Mouse (Mus musculus): Measurements from ENCODE around the gene Tanc1.
"Not testable (repeated sequence)": the region's sequence is repeated elsewhere in the genome, so short reads cannot be mapped to it uniquely, and the experiment has no call there.

The Tanc1 gene

GRCm38 (mm10) chr2:59828777-59829508, 217.1 kb downstream of the Tanc1 start:
- no peak for DNase-seq (ENCODE audit: low spot score)

- no peak for DNase-seq (ENCODE audit: low spot score)
Observed at GRCm38 (mm10) chr2:59829718-59830117, 217.9 kb downstream of the Tanc1 start.

- DNase-seq (ENCODE audit: low spot score) = no peak
Observed at GRCm38 (mm10) chr2:59830151-59830550, 218.3 kb downstream of the Tanc1 start.

GRCm38 (mm10) chr2:59830940-59831339, 219.1 kb downstream of the Tanc1 start:
- DNase-seq (ENCODE audit: low spot score) = no peak

GRCm38 (mm10) chr2:59831831-59832230, 220.0 kb downstream of the Tanc1 start:
- DNase-seq (ENCODE audit: low spot score) = no peak

GRCm38 (mm10) chr2:59838825-59839224, 227.0 kb downstream of the Tanc1 start:
- no peak for DNase-seq (ENCODE audit: low spot score)

- DNase-seq (ENCODE audit: low spot score) = no peak
Observed at GRCm38 (mm10) chr2:59839755-59840154, 227.9 kb downstream of the Tanc1 start.

DNA sequence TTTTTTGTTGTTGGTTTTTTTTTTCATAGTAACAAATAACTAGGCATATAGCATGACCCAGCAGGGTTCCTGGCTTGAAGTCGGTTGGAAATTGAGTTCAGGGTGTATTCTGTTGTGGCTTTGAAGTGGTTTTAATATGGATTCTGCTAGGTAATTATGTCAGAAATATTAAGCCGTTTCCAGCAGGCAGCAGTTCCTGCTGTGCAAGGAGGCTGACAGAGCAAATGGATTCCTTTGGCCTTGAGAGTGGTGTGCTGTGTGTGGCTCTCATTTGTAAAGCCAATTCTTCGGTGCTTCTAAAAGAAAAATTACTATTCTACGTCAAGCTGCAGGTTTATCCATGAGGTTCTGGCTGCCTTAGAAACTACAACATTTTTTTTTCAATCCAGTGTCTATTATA, 228.3 kb downstream of the Tanc1 start:
- no peak for DNase-seq (ENCODE audit: low spot score)

DNA sequence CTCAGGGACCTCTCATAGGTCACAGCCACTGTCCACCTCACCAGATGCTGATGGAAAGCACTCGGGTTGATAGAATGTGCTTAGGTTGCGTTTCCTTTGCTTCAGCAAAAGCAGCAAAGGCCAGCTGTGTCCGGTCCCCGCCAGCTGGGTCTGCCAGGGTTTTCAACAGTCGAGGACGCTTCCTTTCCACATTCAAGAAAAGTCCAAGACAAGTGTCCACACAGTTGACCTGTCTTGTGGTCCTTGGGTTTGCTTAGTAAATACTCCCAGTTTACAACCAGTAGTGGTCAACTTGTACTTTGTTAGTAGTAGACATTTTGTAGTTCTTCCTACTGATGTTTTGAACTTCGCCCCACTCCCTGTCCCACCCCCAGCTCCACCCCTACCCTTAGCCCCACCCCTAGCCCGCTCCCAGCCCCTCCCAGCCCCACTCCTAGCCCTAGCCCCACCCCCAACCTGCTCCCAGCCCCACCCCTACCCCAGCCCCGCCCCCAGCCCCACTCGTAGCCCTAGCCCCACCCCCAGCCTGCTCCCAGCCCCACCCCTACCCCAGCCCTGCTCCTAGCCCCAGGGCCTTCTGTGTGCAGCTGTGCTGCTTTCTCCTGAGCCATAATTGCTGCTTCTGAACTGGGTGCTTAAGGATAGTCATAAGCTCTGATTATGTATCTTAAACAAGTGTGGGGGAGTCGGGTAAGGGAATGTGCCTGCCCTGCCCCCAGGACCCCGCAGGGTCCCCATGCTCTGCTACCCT, 229.5 kb downstream of the Tanc1 start:
- no peak for DNase-seq (ENCODE audit: low spot score)

GRCm38 (mm10) chr2:59841944-59842343, 230.1 kb downstream of the Tanc1 start:
- no peak for DNase-seq (ENCODE audit: low spot score)

- no peak for DNase-seq (ENCODE audit: low spot score)
Observed at GRCm38 (mm10) chr2:59842556-59843008, 230.7 kb downstream of the Tanc1 start.

DNA sequence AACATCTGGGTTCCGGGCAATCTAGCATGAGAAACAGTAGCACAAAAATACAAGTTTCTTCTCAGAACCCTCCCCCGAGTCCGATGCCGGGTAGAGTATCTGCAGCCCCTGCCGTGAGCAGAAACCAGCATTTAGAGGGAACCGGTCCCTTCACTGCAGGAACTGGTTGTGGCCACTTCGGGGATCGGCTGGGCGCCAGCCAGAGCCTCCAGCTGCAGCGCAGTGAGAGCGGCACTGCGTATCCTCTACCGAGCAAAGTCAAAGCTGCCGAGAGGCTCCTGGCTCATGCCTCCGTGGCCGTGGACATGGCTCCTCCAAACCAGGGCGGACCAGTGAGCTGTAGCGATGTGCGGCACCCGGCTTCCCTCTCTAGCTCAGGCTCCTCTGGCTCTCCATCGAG, 231.3 kb downstream of the Tanc1 start:
- no peak for DNase-seq (ENCODE audit: low spot score)

DNA sequence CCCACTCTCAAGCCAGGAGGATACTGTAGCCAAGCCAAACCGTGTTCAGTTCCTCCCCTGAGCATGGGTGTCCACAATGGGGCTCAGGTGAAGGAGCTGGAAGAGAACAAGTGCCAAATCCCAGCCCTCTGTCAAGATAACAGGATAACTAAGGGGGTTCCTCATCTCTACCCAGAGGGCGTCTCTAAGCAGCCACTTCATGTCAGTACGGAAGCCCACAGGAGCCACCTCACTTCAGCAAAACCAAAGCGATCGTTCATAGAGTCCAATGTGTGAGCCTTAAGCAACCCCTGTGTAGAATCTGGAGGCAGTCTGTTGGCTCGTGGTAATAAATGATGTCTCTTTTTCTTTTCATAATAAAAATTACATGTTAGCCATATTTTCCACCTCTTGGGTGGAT, 232.0 kb downstream of the Tanc1 start:
- no peak for DNase-seq (ENCODE audit: low spot score)

DNA sequence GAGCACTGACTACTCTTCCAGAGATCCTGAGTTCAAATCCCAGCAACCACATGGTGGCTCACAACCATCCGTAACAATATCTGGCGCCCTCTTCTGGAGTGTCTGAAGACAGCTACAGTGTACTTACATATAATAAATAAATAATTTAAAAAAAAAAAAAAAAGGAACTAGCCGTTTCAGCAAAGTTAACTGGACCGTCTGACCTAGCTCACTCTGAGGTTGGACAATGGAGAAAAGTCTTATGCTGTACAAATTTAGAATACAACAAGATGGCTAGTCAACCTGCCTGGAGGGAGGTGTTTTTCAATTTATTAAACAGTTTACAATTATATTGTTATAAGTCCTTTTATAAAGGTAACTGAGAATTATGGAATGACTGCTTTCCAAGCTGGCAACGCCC, 240.0 kb downstream of the Tanc1 start:
- DNase-seq (ENCODE audit: low spot score) = not testable (repeated sequence)

DNA sequence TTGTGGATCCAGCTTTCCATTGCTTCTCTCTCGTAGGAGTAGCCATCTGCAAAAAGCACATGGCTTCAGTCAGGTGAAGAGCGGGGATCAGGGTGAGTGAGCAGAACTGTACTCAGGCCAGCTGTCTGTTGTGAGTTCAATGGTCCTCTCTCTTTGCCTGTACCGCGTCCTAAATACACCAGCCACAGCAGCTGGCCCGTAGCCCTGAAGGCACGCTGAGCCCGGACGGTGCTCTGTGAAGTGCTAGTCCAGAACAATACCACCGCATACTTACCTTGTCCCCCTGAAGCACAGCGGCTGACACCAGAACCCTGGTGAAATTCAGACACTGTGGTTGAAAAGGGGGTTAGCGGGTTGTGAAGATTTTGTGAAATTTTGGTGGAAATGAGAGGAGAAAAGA, 241.1 kb downstream of the Tanc1 start:
- no peak for DNase-seq (ENCODE audit: low spot score)

- no peak for DNase-seq (ENCODE audit: low spot score)
Observed at GRCm38 (mm10) chr2:59853543-59853942, 241.7 kb downstream of the Tanc1 start.

DNA sequence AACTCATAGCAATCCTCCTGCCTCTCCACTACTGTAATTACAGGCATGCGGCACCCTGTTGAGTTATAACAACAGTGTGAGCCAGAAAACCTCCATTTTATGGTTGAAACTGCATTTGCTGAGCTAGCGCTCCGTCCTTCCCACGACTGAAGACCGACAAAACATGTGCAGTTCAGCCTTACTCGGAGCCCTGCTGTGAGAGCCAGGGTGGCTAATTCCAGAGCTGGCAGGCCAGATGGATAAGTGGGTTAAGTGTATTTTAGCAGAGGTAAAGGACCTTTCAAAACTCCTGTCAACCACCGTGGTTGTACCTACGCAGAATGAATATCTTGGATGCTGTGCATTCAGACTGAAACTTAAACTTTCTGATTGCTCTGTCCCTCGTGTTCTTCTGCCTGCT, 242.5 kb downstream of the Tanc1 start:
- no peak for DNase-seq (ENCODE audit: low spot score)

DNA sequence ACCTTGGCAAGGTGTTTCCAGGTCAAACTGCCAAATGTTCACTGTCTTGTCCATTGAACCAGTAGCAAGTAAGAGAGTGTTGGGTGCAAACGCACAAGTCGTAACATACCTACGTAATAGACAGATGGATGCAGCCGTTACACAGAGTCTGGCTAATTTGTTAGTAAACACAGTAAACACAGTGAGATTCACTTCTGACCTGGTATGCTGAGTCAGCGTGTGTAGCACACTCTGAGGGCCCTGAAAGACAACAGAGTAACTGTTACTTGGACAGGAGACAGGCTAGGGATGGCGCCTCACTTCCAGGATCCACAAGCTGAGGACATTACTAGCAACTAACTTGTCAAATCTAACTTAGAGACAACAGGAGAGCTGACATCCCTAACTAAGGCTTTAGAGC, 250.8 kb downstream of the Tanc1 start:
- DNase-seq (ENCODE audit: low spot score) = no peak

- DNase-seq (ENCODE audit: low spot score) = no peak
Observed at GRCm38 (mm10) chr2:59870526-59870925, 258.7 kb downstream of the Tanc1 start.

- no peak for DNase-seq (ENCODE audit: low spot score)
Observed at GRCm38 (mm10) chr2:59876482-59876881, 264.6 kb downstream of the Tanc1 start.

GRCm38 (mm10) chr2:59877335-59877734, 265.5 kb downstream of the Tanc1 start:
- no peak for DNase-seq (ENCODE audit: low spot score)

DNA sequence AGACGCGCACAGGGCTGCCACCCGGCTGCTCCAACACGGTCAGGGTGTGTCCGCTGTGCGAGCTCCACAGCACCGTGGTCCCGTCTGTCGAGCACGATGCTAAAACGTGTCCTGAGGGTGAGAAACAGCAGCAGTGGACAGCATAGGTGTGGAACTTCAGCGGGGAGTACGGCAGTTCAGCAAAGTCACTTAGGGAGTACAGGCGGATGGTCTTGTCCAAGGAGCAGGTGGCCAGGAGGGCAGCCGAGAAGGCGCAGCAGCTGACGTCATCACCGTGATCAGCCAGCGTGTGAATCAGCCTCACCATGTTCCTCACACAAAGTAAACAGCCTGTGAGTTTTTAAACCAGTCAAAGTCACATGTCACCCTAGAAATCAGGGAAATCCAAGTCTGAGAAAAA, 266.4 kb downstream of the Tanc1 start:
- no peak for DNase-seq (ENCODE audit: low spot score)

- DNase-seq (ENCODE audit: low spot score) = no peak
Observed at GRCm38 (mm10) chr2:59881404-59881803, 269.6 kb downstream of the Tanc1 start.
